Mouse (Mus musculus) adrenal gland, postnatal 25 days (tissue): Measurements from ENCODE around the gene BC003965. TPM values are rescaled to one million over a fixed set of nuclear protein-coding genes. Genes with fewer than 3 reads are reported as not detected.
A peak's percentile ranks its signal among the peaks of the same experiment; 100 is the strongest.

Source experiments
- DNase-seq: peaks from one replicate; pipeline ENCODE4 v3.0.0; 2021; ENCODE audit warnings: mixed read lengths
- long read RNA-seq: library from polyadenylated mRNA; stranded (forward); transcript quantifications from one replicate; pipeline ENCODE4 v2.0.0, GENCODE M21; 2021
- total RNA-seq: library from RNA; stranded (reverse); gene quantifications from 2 replicates; pipeline ENCODE4 v1.2.3, GENCODE M21; 2021

BC003965 gene
- total RNA-seq = 19.5 and 20.4 TPM in 2 replicates
- long read RNA-seq, transcript BC003965-202 (1 exons, 3,109 nt) = minor isoform, 11 of 40 reads
- long read RNA-seq, transcript BC003965-201 (2 exons, 3,030 nt) = major isoform, 27 of 40 reads
- long read RNA-seq, partial matches to known transcripts = 0 of 40 reads
- long read RNA-seq, other reads (novel, unspliced or antisense) = 2 of 40 reads

DNA sequence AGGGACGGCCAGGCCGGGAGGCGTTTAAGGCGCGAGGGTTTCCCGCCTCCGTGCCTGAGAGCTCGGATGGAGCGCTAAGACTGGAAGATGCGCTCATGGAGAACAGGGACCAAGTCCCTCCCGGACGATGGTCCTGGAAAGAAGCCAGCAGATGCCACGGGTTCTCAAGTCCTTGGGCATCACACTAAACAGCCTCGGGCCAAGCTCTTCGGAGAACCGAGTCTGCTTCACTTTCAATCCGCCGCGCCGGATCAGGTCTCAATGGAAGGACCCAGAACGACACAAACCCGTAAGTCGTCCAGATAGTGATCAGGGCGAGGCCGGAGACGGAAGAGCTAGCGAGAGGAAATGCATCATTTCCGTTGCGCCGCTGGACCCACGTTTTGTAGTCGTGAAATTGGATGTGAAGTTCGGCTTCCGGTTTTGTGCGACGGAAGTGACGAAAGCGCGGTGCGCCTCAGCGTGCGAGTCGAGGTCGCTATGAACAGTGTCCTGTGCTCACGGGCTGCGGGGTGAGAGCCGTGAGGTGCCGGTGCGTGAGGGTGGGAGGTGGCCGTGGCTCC is at the start of gene BC003965:
Gene BC003965, plus strand, starts transcription at position 426 of the 563 bp plus-strand sequence.
- peak; percentile 97 for DNase-seq

GRCm38 (mm10) chr17:25135622-25136021 is 48.7 kb upstream of the BC003965 start:
- DNase-seq = no peak

DNA sequence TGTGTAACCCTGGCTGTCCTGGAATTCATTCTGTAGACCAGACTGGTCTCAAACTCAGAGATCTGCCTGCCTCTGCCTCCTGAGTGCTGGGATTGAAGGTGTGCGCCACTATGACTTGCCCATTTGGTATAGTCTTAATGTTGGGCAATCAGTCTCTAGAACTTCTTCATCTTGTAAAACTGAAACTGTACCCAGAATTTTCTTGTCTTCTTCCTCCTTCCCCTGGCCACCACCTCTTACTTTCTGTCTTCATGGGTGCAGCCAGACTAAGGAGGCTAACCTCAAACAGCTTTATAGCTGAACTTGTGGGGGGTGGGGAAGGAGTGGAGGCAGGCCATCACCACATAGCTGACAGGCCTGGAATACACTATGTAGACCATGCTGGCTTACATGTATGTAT is 45.6 kb upstream of the BC003965 start:
- DNase-seq = no peak

GRCm38 (mm10) chr17:25139960-25140359 is 44.4 kb upstream of the BC003965 start:
- DNase-seq = no peak

DNA sequence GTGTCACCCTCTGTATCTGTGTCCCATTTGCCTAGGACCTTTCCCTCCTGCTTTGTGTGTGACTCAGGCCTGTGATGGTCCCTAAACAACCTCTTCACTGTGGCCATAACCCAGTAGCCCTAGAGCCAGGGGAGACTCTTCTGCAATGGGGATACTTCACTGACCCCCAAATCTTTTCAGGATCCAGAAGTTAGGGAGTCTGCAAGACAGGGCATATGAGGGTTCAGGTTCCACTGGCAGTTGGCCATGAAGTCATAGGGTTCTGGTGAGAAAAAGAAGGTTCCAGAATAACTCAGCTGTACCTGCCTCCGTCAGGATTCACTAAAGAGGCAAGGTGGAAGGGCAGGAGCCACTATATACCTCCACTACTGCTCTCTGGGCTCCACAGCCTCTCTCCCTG is 22.2 kb upstream of the BC003965 start, which contains the start of gene Ccdc154:
Gene Ccdc154, plus strand, starts transcription at position 301 of the 400 bp plus-strand sequence.
- no peak for DNase-seq

- DNase-seq = no peak
Observed at GRCm38 (mm10) chr17:25163387-25163786, 21.0 kb upstream of the BC003965 start.

- DNase-seq = no peak
Observed at GRCm38 (mm10) chr17:25164770-25165169, 19.6 kb upstream of the BC003965 start.

DNA sequence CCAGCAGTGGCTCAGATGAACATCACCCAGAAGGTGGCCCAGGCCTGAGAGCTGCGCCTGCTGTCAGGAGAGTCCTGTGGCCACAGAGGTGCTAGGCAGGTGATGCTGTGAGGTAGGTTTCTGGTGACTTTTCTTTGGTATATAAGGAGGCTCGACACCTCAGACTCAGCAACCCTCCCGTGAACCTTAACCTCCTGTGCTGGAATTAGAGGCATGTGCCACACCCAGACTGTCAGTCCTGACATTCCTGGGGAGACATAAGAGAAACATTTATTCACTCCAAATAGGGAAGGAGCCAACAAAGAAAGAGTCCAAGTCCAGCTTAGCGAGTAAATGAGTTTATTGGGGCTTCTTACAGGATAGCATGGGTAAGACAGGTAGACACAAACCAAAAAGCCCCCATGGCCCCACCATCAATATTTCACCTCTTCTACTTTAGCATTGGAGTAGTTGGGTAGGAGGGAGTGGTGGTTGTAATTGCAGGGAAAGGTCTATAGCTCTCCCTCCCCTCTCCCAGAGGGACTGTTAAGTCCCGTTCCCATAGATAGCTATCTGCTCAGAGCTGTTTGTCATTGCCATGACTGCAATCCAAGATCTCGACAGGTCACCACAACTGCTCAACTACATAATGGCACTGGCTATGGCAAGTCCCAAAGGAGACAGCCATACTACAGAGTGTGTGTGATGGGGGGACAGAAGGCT is 18.2 kb upstream of the BC003965 start:
- DNase-seq = no peak

DNA sequence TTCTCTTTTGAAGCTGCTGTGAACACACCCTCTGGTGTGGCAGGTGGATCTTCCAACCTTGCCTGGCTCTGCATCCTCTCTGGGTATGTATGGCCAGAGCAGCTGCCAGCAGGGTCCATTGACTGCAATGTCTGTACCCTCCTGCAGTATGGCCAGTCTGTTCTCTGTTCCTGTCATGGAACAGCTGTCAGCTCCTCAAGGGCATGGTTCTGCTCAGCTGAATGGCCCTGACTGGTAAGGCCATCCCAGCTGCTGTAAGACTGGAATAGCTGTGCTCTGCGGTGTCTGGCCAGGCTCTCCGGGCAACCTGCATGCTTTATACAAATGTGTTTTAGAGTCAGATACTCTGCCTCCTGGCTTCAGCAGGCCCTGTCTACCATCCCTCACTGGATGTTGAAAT is 14.6 kb upstream of the BC003965 start:
- no peak for DNase-seq

DNA sequence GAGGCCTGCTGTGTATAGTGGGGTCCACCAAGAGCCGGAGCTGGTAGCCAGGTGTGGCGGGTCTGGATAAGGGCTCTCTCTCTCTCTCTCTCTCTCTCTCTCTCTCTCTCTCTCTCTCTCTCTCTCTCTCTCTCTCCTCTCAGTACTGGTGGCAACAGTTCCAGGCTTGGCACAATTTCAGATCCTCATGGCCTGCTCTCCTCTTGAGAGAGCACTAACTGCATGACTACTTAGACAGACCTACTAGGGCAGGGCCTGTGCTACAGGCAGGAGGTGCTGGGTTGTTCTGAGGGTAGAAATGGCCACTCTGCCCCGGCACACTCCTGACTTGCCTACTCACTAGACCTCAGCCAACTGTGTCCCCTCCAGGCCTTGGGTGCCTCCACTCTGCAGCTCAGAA is 11.8 kb upstream of the BC003965 start:
- no peak for DNase-seq

DNA sequence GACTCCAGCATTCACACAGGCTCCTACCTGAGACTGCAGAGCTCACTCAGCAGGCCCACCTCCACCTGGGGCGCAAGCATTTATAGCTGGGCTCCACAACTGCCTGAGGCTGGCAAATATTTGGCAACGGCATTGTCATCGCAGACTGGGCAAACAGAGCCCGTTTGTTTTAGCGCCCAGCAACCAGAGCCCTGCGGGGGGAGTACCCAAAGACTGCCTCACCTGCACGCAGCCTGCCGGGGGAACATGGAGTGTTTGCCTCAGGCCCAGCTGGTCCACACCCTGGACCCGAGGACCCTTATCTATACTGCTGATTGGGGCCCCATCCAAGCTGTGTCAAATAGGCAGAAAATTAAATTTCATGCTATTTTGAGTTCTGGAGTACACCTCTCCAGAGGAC is 8.9 kb upstream of the BC003965 start, which contains the start of gene Gm38655:
Gene Gm38655, minus strand, starts transcription at position 61 of the 400 bp plus-strand sequence.
- DNase-seq = no peak

GRCm38 (mm10) chr17:25183232-25183631 is 1.1 kb upstream of the BC003965 start:
- DNase-seq = no peak

- no peak for DNase-seq
Observed at GRCm38 (mm10) chr17:25184961-25185360, 607 bp downstream of the BC003965 start.

DNA sequence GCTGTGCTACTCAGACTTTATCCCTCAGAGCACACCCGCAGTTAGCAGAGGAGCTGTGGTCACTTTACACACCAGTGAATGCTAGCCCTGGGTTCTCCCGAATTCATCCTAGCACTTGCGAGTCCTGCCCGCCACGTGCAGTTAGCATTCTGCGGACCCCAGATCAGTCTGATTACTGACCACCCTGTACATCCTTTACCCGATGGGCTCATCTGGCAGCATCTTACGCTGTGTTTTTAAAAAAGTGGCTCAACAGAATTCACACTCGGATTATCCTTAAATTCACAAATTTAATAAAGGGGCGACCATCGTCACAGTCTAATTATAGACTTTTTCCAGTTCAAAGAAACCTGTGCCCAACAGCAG is 3.4 kb downstream of the BC003965 start:
- DNase-seq = no peak

- DNase-seq = peak; percentile 88
Observed at GRCm38 (mm10) chr17:25188150-25189031, 4.0 kb downstream of the BC003965 start, which contains the start of gene Unkl. TSS of gene Unkl (plus strand) at chr17:25188397.

DNA sequence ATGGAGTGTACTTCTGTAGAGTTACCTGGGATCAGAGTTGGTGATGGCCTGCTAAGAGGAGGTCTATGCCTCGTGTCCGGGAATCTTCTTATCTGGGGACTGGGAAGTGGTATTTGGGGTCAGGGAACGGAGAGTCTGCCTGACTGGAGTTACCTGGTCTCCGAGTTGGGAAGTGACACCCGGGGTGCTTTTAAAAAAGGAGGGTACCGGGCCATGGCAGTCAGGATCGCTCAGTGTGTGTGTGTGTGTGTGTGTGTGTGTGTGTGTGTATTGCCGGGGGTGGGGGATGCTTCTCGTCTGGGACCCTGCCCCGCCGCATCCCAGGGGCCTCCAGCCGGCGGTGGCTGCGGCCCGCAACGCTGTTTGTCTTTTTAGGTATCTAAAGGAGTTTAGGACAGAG is 4.7 kb downstream of the BC003965 start:
- DNase-seq = no peak

DNA sequence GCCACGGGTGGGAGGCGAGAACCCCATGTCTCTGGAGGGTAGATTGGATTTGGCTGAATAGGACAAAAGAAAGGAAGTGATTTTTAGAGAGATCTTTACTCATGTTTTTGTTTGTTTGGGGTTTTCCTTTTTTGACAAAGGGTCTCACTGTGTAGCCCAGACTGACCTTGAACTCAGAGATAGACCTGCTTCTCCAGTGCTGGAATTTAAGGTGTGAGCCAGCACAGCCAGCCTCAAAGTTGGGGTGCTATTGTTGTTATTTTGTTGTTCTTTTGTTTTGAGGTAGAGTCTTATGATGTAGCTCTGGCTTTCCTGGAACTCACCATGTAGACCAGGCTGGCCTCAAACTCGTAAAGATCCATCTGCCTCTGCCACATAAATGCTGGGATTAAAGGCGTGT is 18.0 kb downstream of the BC003965 start:
- no peak for DNase-seq

- DNase-seq = no peak
Observed at GRCm38 (mm10) chr17:25210006-25210405, 25.7 kb downstream of the BC003965 start.

DNA sequence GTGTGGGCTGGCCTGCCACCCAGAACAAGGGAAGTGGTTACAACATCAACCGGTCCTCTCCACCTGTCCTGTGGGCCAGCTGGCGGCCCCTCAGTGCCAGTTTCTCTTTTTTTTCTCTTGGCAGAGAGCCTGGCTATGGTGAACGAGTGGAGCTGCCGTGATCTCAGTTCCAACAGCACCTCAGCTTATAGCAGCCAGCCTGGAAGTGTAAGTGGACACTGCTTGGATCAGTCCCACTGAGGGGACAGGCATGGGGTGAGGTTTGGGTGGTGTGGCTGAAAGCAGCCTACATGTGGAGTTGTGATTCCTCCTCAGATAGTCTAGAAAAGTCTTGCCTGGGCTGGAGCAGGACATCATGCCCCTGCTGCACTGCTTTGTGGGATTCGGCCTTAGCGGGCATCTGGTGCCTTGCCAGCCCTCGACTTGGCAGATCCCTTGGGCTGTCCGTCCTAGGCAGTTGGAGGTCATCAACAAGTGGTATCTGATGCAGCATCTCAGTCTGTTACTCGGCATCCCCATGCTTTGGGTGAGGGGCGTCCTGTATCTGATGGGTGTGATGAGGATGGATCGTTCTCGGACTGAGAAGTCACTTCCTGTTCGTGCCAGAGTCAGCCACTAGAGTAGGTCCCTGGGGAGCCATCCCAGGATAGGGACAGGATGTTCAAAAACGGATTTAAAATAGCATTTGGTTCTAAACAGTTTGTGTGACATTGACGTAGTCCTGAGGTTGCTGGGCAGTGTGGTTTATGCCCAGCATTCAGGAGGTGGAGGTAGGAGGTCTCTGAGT is 26.5 kb downstream of the BC003965 start:
- no peak for DNase-seq

DNA sequence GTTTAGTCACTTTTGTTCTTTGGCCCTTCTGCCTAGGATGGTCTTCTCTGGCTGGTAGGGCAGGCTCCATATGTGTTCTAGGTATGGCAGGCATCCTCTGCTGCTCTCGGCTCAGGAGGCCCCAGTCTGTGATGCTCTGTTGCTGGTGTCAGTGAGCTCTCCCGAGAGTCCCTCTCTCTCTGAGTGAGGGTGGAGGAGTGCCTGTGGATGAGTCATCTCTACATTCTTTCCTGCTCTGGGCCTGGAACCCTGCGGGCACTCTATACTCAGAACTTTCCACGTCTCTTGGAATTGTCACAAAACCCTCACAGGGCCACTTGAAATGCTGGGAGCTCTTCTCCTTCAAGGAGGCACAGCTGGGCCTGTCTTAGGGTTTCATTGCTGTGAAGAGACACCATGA is 27.4 kb downstream of the BC003965 start:
- no peak for DNase-seq

DNA sequence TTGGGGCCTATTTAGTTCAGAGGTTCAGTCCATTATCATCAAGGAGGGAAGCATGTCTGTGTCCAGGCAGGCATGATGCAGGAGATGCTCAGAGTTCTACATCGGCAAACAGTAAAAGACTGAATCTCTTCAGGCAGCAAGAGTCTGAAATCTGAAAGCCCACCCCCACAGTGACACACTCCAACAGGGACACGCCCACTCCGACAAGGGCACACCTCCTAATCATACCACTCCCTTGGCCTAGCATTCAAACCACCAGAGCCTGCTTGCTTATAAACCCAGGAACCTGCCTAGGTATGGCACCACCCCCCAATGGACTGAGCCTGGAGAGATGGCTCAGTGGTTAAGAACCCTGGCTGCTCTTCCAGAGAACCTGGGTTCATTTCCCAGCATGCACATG is 31.1 kb downstream of the BC003965 start:
- no peak for DNase-seq

DNA sequence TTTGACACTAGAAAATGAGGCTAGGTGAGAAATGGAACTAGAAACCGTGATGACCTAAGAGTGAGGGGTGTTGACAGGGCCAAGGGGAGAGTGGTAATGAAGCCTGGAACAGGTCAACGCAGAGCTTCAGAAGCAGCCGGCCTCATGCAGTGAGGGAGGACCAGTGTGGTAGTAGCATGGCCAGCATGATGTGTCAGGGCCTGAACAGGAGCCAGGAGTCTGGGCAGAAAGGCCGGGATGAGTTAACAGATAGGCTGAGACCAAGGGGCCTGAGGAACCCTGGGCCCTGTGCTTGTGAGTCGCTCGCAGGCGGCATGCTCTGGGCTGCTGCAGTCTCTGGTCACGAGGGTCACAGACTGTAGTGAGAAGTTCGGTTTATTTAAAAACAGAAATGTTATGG is 34.6 kb downstream of the BC003965 start:
- DNase-seq = no peak
